Mouse (Mus musculus): Measurements from ENCODE around the gene Pnpla3.

- no peak for TF ChIP-seq CTCF (IDR thresholded peaks at IDR 0.05; ENCODE audit: insufficient read depth, low read depth, low read length)
- no peak for TF ChIP-seq POLR2A (IDR thresholded peaks at IDR 0.05; ENCODE audit: insufficient read depth, low read depth, low read length)
These were observed 18.6 kb downstream of the Pnpla3 start for GRCm38 (mm10) chr15:84186196-84186595.

Measured in olfactory bulb, adult 2 months (tissue).